Mouse (Mus musculus): ENCODE results near the gene Pip4k2b. TPM values are rescaled to one million over a fixed set of nuclear protein-coding genes. Genes with fewer than 3 reads are reported as not detected.
"Not testable (repeated sequence)": the region's sequence is repeated elsewhere in the genome, so short reads cannot be mapped to it uniquely, and the experiment has no call there.

The Pip4k2b gene
- 30.1 TPM for polyA plus RNA-seq (2012; fragmentation: generic; extraction: Trizol)

DNA sequence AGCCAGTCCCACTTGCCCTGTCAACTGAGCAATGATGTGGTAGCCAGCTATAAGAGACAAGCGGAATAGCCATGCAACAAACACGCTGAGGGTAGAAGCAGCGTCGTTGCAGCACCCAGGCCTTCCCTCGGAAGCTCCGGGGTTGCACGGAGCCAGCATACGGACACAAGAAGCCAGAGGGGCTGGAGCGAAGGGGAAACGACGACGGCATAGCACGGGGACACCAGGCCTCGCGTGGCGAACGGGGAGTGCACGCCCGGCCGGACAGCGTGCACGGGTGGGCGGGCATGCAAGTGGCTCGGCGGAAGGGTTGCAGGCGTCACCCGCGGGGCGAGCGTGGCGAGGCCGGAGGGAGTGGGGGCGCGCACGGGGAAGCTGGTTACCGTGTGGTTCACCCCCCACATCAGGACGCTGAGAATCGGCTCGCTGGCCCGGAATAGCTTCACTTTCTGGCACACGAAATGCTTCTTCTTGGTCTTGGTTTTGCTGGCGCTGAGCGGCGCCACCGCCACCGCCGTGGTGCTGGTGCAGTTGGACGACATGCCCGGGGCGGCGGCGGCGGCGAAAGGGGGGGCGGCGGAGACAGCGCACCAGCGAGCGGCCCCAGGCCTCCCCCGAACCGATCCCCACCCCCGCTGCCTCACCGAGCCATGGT lies at the start of gene Pip4k2b:
TSS of gene Pip4k2b (minus strand) at position 642 of the 655 bp plus-strand sequence.
- H3K27me3 ChIP-seq (ENCODE audit: control insufficient read depth, insufficient read depth, insufficient read length): no peaks in the 10 kb centered on the region
- peak within 1 kb of the TSS; percentile 57 for H3ac ChIP-seq (ENCODE audit: control insufficient read depth, insufficient read length)
- peak within 1 kb of the TSS; percentile 95 for H3K4me2 ChIP-seq (ENCODE audit: low read depth)
- H3K79me2 ChIP-seq (ENCODE audit: control insufficient read depth, insufficient read depth): peaks cover 51% of the 10 kb centered on the region
- H3K36me3 ChIP-seq (ENCODE audit: control insufficient read depth, insufficient read depth): peaks cover 6% of the 10 kb centered on the region
- peak within 1 kb of the TSS; percentile 44 for H3K4me3 ChIP-seq
- TF ChIP-seq REST (IDR thresholded peaks at IDR 0.05; ENCODE audit: insufficient read depth, insufficient read length) (no peak), MAX (IDR thresholded peaks at IDR 0.05; ENCODE audit: low read depth) (peak; percentile 33), TCF12 (IDR thresholded peaks at IDR 0.05; ENCODE audit: insufficient read depth, poor library complexity, severe bottlenecking) (no peak), CEBPB (IDR thresholded peaks at IDR 0.05; ENCODE audit: insufficient read depth, poor library complexity, severe bottlenecking) (no peak), USF1 (IDR thresholded peaks at IDR 0.05; ENCODE audit: low read depth) (no peak), E2F4 (IDR thresholded peaks at IDR 0.05; ENCODE audit: insufficient read depth) (no peak), MYOD1 (IDR thresholded peaks at IDR 0.05; ENCODE audit: control insufficient read depth in 1 of 3, insufficient read length in 2 of 3, low read depth in 2 of 3) (peak in 1 of 3 experiments; percentile 21), TCF3 (IDR thresholded peaks at IDR 0.05; ENCODE audit: insufficient read length, low read depth) (no peak), SRF (IDR thresholded peaks at IDR 0.05; ENCODE audit: control insufficient read depth, insufficient read length, low read depth) (no peak), POLR2A (IDR thresholded peaks at IDR 0.05; ENCODE audit: insufficient read length, low read depth) (peak; percentile 59), POLR2AphosphoS2 (IDR thresholded peaks at IDR 0.05; ENCODE audit: insufficient read length, low read depth) (peak; percentile 56), MYOG (IDR thresholded peaks at IDR 0.05; ENCODE audit: control insufficient read depth in 1 of 3, insufficient read depth in 1 of 3, insufficient read length in 2 of 3, low read depth in 2 of 3) (peak in 2 of 3 experiments; percentile 13 to 16)

GRCm38 (mm10) chr11:97793165-97793564 lies 48.7 kb upstream of the Pip4k2b start:
- Histone ChIP-seq H3K27me3 (ENCODE audit: control insufficient read depth, insufficient read depth, insufficient read length) (no peaks in the 10 kb centered on the region), H3K4me2 (ENCODE audit: low read depth) (no peak overlapping the region), H3K36me3 (ENCODE audit: control insufficient read depth, insufficient read depth) (no peaks in the 10 kb centered on the region), H3K4me3 (no peak overlapping the region), H3ac (ENCODE audit: control insufficient read depth, insufficient read length) (no peak overlapping the region), H3K79me2 (ENCODE audit: control insufficient read depth, insufficient read depth) (no peaks in the 10 kb centered on the region)
- TF ChIP-seq CEBPB (IDR thresholded peaks at IDR 0.05; ENCODE audit: insufficient read depth, poor library complexity, severe bottlenecking): no peak
- TF ChIP-seq MYOD1 (IDR thresholded peaks at IDR 0.05; ENCODE audit: control insufficient read depth in 1 of 3, insufficient read length in 2 of 3, low read depth in 2 of 3): no peak
- no peak for TF ChIP-seq MYOG (IDR thresholded peaks at IDR 0.05; ENCODE audit: control insufficient read depth in 1 of 3, insufficient read depth in 1 of 3, insufficient read length in 2 of 3, low read depth in 2 of 3)
- TF ChIP-seq REST (IDR thresholded peaks at IDR 0.05; ENCODE audit: insufficient read depth, insufficient read length): no peak
- TF ChIP-seq USF1 (IDR thresholded peaks at IDR 0.05; ENCODE audit: low read depth): peak; percentile 44
- no peak for TF ChIP-seq POLR2A (IDR thresholded peaks at IDR 0.05; ENCODE audit: insufficient read length, low read depth)

DNA sequence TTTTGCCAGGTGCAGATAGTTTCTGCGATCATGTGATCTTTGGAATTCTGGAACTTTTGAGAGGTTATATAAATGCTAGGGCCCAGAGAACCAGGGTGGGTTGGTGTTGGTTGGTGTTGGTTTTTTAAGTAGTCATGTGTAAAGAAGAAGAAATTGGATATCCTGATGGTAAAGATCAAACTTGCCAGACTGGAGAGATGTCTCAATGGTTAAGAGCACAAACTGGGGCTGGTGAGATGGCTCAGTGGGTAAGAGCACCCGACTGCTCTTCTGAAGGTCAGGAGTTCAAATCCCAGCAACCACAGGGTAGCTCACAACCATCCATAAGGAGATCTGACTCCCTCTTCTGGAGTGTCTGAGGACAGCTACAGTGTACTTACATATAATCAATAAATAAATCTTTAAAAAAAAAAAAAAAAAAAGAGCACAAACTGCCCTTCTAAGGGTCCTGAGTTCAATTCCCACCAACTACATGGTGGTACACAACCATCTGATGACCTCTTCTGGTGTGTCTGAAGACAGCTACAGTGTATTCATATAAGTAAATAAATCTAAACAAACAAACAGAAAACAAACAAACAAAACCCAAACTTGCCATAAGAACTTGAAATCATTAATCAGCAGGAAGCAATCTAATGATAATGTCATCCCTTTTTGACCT lies 46.4 kb upstream of the Pip4k2b start:
- H3ac ChIP-seq (ENCODE audit: control insufficient read depth, insufficient read length); H3K27me3 ChIP-seq (ENCODE audit: control insufficient read depth, insufficient read depth, insufficient read length); H3K36me3 ChIP-seq (ENCODE audit: control insufficient read depth, insufficient read depth); H3K79me2 ChIP-seq (ENCODE audit: control insufficient read depth, insufficient read depth); H3K4me3 ChIP-seq; H3K4me2 ChIP-seq (ENCODE audit: low read depth): not testable (repeated sequence)

DNA sequence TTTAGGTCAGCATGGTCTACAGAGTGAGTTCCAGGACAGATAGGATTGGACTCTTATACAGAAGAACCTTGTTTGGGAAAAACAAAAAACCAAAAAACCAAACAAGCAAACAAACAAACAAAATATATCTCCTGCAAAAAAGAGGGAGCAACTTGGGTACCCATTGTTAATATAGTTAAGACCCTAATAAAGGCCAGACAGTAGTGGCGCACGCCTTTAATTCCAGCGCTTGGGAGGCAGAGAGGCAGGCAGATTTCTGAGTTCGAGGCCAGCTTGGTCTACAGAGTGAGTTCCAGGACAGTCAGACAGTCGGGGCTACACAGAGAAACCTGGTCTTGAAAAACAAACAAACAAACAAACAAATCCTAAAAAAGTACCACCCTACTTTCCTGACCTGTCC lies 45.2 kb upstream of the Pip4k2b start:
- no peaks in the 10 kb centered on the region for H3K79me2 ChIP-seq (ENCODE audit: control insufficient read depth, insufficient read depth)
- no peak overlapping the region for H3K4me2 ChIP-seq (ENCODE audit: low read depth)
- no peak overlapping the region for H3ac ChIP-seq (ENCODE audit: control insufficient read depth, insufficient read length)
- no peaks in the 10 kb centered on the region for H3K36me3 ChIP-seq (ENCODE audit: control insufficient read depth, insufficient read depth)
- TF ChIP-seq MYOG (IDR thresholded peaks at IDR 0.05; ENCODE audit: control insufficient read depth in 1 of 3, insufficient read depth in 1 of 3, insufficient read length in 2 of 3, low read depth in 2 of 3) (no peak), E2F4 (IDR thresholded peaks at IDR 0.05; ENCODE audit: insufficient read depth) (no peak), USF1 (IDR thresholded peaks at IDR 0.05; ENCODE audit: low read depth) (no peak), MAX (IDR thresholded peaks at IDR 0.05; ENCODE audit: low read depth) (no peak), POLR2A (IDR thresholded peaks at IDR 0.05; ENCODE audit: insufficient read length, low read depth) (no peak), POLR2AphosphoS2 (IDR thresholded peaks at IDR 0.05; ENCODE audit: insufficient read length, low read depth) (no peak), CEBPB (IDR thresholded peaks at IDR 0.05; ENCODE audit: insufficient read depth, poor library complexity, severe bottlenecking) (no peak), TCF12 (IDR thresholded peaks at IDR 0.05; ENCODE audit: insufficient read depth, poor library complexity, severe bottlenecking) (no peak), TCF3 (IDR thresholded peaks at IDR 0.05; ENCODE audit: insufficient read length, low read depth) (no peak), REST (IDR thresholded peaks at IDR 0.05; ENCODE audit: insufficient read depth, insufficient read length) (no peak), SRF (IDR thresholded peaks at IDR 0.05; ENCODE audit: control insufficient read depth, insufficient read length, low read depth) (no peak), MYOD1 (IDR thresholded peaks at IDR 0.05; ENCODE audit: control insufficient read depth in 1 of 3, insufficient read length in 2 of 3, low read depth in 2 of 3) (no peak)
- no peak overlapping the region for H3K4me3 ChIP-seq
- no peaks in the 10 kb centered on the region for H3K27me3 ChIP-seq (ENCODE audit: control insufficient read depth, insufficient read depth, insufficient read length)

GRCm38 (mm10) chr11:97787961-97788360 lies 43.5 kb upstream of the Pip4k2b start:
- Histone ChIP-seq H3K4me3 (no peak overlapping the region), H3K36me3 (ENCODE audit: control insufficient read depth, insufficient read depth) (no peaks in the 10 kb centered on the region), H3K79me2 (ENCODE audit: control insufficient read depth, insufficient read depth) (no peaks in the 10 kb centered on the region), H3K27me3 (ENCODE audit: control insufficient read depth, insufficient read depth, insufficient read length) (no peaks in the 10 kb centered on the region), H3ac (ENCODE audit: control insufficient read depth, insufficient read length) (no peak overlapping the region), H3K4me2 (ENCODE audit: low read depth) (no peak overlapping the region)
- TF ChIP-seq TCF3 (IDR thresholded peaks at IDR 0.05; ENCODE audit: insufficient read length, low read depth): no peak
- no peak for TF ChIP-seq TCF12 (IDR thresholded peaks at IDR 0.05; ENCODE audit: insufficient read depth, poor library complexity, severe bottlenecking)
- no peak for TF ChIP-seq MYOG (IDR thresholded peaks at IDR 0.05; ENCODE audit: control insufficient read depth in 1 of 3, insufficient read depth in 1 of 3, insufficient read length in 2 of 3, low read depth in 2 of 3)
- no peak for TF ChIP-seq POLR2AphosphoS2 (IDR thresholded peaks at IDR 0.05; ENCODE audit: insufficient read length, low read depth)
- TF ChIP-seq POLR2A (IDR thresholded peaks at IDR 0.05; ENCODE audit: insufficient read length, low read depth): no peak

Measured in myocyte (in vitro differentiated cells).